Mouse (Mus musculus) liver, embryonic 15.5 days (tissue): ENCODE results near the gene 1700016K19Rik. TPM values are rescaled to one million over a fixed set of nuclear protein-coding genes. Genes with fewer than 3 reads are reported as not detected.

ENCODE experiments used
- ATAC-seq: fragments of 200-750 bp; cut with Nextera tagmentation; 2 replicates; pipeline ENCODE4 v1.8.0; 2017; ENCODE audit warnings: moderate number of reproducible peaks, mild to moderate bottlenecking, moderate library complexity; ENCODE audit not compliant: insufficient read depth
- H3K27ac ChIP-seq: fragments of 300-500 bp; sonication (generic); replicated peaks from 2 replicates; pipeline ENCODE4 v1.5.1; 2015; ENCODE audit warnings: mild to moderate bottlenecking, inconsistent platforms
- H3K27me3 ChIP-seq: fragments of 300-500 bp; sonication (generic); 2 replicates; pipeline ENCODE4 v1.6.1; 2015; ENCODE audit warnings: mild to moderate bottlenecking, inconsistent platforms
- H3K36me3 ChIP-seq: fragments of 300-500 bp; sonication (generic); replicated peaks from 2 replicates; pipeline ENCODE4 v1.6.1; 2015; ENCODE audit warnings: moderate library complexity, mild to moderate bottlenecking, inconsistent platforms
- H3K4me1 ChIP-seq: fragments of 300-500 bp; sonication (generic); replicated peaks from 2 replicates; pipeline ENCODE4 v1.6.1; 2015; ENCODE audit warnings: inconsistent platforms
- H3K4me2 ChIP-seq: fragments of 300-500 bp; sonication (generic); 2 replicates; pipeline ENCODE4 v1.6.1; 2015; ENCODE audit warnings: moderate library complexity, mild to moderate bottlenecking, inconsistent platforms
- H3K4me3 ChIP-seq: fragments of 300-500 bp; sonication (generic); replicated peaks from 2 replicates; pipeline ENCODE4 v1.5.1; 2015; ENCODE audit warnings: mild to moderate bottlenecking, inconsistent platforms
- H3K9ac ChIP-seq: fragments of 300-500 bp; sonication (generic); 2 replicates; pipeline ENCODE4 v1.6.1; 2015; ENCODE audit warnings: moderate library complexity, mild to moderate bottlenecking, inconsistent platforms
- H3K9me3 ChIP-seq: fragments of 300-500 bp; sonication (generic); replicated peaks from 2 replicates; pipeline ENCODE4 v1.6.1; 2016; ENCODE audit warnings: inconsistent platforms
- WGBS: fragments of 180-500 bp; shearing (Covaris S2); methylation state at CpG from one replicate; pipeline ENCODE4 v1.1.7; 2015; ENCODE audit warnings: mixed read lengths; ENCODE audit not compliant: insufficient replicate concordance; 5-methylcytosine and 5-hydroxymethylcytosine counted together
- polyA plus RNA-seq: library from polyadenylated mRNA; unstranded; fragments of >200 nt; fragmentation: Nextera tagmentation; extraction: Ambion mirVana; gene quantifications from 2 replicates; pipeline ENCODE4 v1.2.1, GENCODE M21; 2015

1700016K19Rik gene
- polyA plus RNA-seq, 1 experiment from 2014 or later: not detected

DNA sequence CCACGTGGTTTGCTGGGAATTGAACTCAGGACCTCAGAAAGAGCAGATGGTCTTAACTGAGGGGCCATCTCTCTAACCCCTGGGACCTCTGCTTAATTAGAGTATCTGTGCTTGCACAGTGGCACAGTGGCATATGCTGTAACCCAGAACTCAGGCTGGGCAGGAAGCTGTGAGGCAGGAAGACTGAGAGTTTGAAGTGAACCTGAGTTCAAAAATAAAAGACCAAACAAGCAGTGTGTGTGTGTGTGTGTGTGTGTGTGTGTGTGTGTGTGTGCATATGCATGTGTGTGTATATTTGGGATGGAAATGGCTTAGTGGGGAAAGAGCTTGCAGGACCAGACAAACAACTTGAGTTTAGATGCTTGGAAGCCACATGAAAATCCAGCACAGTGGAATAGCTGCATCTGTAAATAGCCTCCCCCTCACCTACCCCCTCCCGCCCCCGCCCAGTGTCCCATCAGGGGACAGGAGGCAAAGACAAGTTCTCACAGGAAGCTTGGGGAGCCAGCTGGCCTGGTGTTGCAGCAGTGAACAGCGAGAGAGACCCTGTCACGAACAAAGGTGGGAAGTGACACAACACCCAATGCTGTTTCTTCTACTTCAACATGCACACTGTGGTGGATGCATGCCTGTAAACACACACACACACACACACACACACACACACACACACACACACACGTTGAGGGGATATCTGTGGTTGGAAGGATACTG, 38.0 kb downstream of the 1700016K19Rik start:
- ATAC-seq: no peak
- no peaks in the 10 kb centered on the region for H3K27me3 ChIP-seq
- H3K9ac ChIP-seq: no peak overlapping the region
- no peak overlapping the region for H3K4me2 ChIP-seq
- peaks cover 2% of the 10 kb centered on the region; the same call in 1 of the 2 replicates for H3K4me1 ChIP-seq
- H3K36me3 ChIP-seq: no peaks in the 10 kb centered on the region
- H3K9me3 ChIP-seq: no peaks in the 10 kb centered on the region
- WGBS: 26% methylated on average over 6 of the region's 6 CpGs
- no peak overlapping the region for H3K4me3 ChIP-seq
- no peak overlapping the region for H3K27ac ChIP-seq

- Histone ChIP-seq H3K4me2 (no peak overlapping the region), H3K4me3 (no peak overlapping the region), H3K4me1 (no peaks in the 10 kb centered on the region), H3K36me3 (no peaks in the 10 kb centered on the region), H3K27me3 (no peaks in the 10 kb centered on the region), H3K9ac (no peak overlapping the region), H3K9me3 (no peaks in the 10 kb centered on the region), H3K27ac (no peak overlapping the region)
- 57% methylated on average over 3 of the region's 3 CpGs for WGBS
- no peak for ATAC-seq
Observed at GRCm38 (mm10) chr11:76039271-76040053, 39.8 kb downstream of the 1700016K19Rik start.

DNA sequence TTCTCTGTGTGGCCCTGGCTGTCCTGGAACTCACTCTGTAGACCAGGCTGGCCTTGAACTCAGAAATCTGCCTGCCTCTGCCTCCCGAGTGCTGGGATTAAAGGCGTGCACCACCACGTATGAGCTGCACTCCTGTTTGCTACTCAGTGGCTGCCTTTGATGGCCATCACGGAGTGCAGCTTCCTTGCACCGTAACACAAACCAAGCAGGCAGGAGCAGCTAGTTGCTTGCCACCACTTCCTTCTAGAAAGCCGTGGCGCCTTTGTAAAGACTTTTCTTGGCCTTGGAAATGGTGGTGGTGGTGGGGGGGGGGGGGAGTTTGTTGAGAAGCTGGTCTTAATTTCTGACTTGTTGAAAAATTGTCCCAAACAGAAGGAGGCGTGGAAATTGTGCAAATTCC, 40.4 kb downstream of the 1700016K19Rik start:
- H3K9ac ChIP-seq: no peak overlapping the region
- H3K36me3 ChIP-seq: no peaks in the 10 kb centered on the region
- no peak overlapping the region for H3K27ac ChIP-seq
- H3K27me3 ChIP-seq: no peaks in the 10 kb centered on the region
- no peaks in the 10 kb centered on the region for H3K4me1 ChIP-seq
- H3K9me3 ChIP-seq: no peaks in the 10 kb centered on the region
- 31% methylated on average over 8 of the region's 8 CpGs for WGBS
- H3K4me2 ChIP-seq: no peak overlapping the region
- ATAC-seq: no peak
- no peak overlapping the region for H3K4me3 ChIP-seq

DNA sequence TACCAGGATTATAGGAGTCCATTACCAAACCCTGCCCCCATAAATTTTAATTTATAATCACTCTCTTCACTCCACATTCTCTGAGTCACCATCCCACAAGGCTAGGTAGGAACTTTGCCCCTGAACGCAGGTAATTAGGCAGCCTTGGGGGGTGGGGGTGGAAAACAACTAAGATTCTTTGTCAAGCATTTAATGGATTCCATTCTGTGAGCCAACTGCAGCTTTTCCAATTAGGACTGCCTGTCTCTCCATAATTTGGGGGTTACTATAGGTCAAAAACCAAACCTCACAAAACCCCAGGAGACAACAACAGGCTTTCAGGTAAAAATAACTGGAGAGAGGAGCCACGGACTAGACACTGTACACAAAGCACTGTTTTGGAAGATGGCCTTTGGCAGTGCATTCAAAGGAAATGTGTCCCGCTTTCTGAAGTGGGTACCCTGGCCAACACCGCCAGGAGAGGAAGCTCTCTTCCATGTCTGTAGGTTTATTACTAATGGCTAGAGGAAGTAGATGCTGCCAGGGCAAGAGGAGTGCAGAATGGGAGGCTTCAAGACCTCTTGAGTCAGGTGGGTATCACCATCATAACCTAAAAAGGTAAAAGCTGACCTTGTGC, 41.2 kb downstream of the 1700016K19Rik start:
- 55% methylated on average over 4 of the region's 4 CpGs for WGBS
- H3K9ac ChIP-seq: no peak overlapping the region
- H3K4me1 ChIP-seq: no peaks in the 10 kb centered on the region
- 0 out of 2 replicates have a peak, but pooled peaks cover 2% of the 10 kb centered on the region for H3K36me3 ChIP-seq
- no peak overlapping the region for H3K27ac ChIP-seq
- H3K27me3 ChIP-seq: no peaks in the 10 kb centered on the region
- no peaks in the 10 kb centered on the region for H3K9me3 ChIP-seq
- H3K4me3 ChIP-seq: no peak overlapping the region
- ATAC-seq: no peak
- no peak overlapping the region for H3K4me2 ChIP-seq

DNA sequence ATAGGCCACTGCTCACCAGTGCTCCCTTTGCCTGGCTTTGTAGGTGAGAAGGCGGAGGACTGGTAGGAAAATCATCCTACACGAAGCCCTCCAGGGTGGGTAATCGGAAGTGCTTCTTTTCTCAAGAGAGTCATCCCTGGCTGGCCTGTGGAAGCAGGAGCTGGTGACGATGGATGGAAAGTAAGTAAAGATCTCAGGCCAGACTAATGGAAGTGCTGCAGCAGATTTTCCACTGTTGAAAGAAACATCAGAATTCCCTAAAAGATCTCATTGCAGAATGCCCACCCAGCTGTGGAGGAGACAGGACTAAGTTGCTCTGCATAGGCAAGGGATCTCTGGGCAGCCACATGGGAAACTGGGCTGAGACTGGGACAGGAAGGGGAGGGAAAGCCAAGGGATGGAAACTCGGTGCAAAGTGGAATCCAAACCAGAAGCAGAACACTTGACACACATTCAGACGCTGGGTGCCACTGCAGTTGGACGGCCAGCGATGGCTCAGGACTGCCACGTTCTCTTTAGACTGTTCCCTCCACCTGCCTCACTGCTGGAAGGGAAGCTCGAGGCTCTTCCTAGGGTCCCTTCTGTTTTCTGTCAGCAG, 42.4 kb downstream of the 1700016K19Rik start:
- 52% methylated on average over 10 of the region's 10 CpGs for WGBS
- H3K27me3 ChIP-seq: no peaks in the 10 kb centered on the region
- no peak overlapping the region for H3K27ac ChIP-seq
- H3K4me1 ChIP-seq: no peaks in the 10 kb centered on the region
- H3K9ac ChIP-seq: no peak overlapping the region
- H3K4me3 ChIP-seq: no peak overlapping the region
- ATAC-seq: no peak
- no peak overlapping the region for H3K4me2 ChIP-seq
- H3K9me3 ChIP-seq: no peaks in the 10 kb centered on the region
- 0 out of 2 replicates have a peak, but pooled peaks cover 6% of the 10 kb centered on the region for H3K36me3 ChIP-seq

- Histone ChIP-seq H3K36me3 (0 out of 2 replicates have a peak, but pooled peaks cover 8% of the 10 kb centered on the region), H3K9me3 (no peaks in the 10 kb centered on the region), H3K27ac (no peak overlapping the region), H3K27me3 (no peaks in the 10 kb centered on the region), H3K4me2 (no peak overlapping the region), H3K4me3 (no peak overlapping the region), H3K4me1 (no peaks in the 10 kb centered on the region), H3K9ac (no peak overlapping the region)
- WGBS: 58% methylated on average over 5 of the region's 5 CpGs
- ATAC-seq: no peak
Observed at GRCm38 (mm10) chr11:76042882-76043281, 43.2 kb downstream of the 1700016K19Rik start.

DNA sequence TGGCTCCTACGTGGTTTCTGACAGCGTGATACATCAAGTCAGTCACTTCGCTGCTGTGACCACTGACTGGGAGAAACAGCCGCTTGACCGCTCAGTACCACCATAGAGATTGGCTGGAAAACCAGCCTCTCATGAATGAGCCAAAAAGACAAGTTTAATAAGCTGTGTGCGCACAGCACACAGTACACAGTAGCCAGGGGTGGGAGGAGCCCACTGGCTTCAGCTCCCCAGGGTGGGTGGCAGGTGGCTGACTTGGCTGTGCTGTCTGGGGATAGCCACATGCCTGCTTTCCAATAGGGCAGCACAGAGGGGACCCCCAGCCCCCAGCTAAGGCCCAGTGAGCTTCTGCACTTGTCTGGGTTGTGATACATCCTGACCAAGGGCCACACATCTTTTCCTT, 44.8 kb downstream of the 1700016K19Rik start:
- Histone ChIP-seq H3K4me1 (no peaks in the 10 kb centered on the region), H3K27ac (no peak overlapping the region), H3K36me3 (0 out of 2 replicates have a peak, but pooled peaks cover 8% of the 10 kb centered on the region), H3K9ac (no peak overlapping the region), H3K4me2 (no peak overlapping the region), H3K27me3 (no peaks in the 10 kb centered on the region), H3K9me3 (no peaks in the 10 kb centered on the region), H3K4me3 (no peak overlapping the region)
- no peak for ATAC-seq
- WGBS: 73% methylated on average over 6 of the region's 6 CpGs

GRCm38 (mm10) chr11:76045367-76045766, 45.7 kb downstream of the 1700016K19Rik start:
- WGBS: 65% methylated on average over 6 of the region's 6 CpGs
- Histone ChIP-seq H3K9ac (no peak overlapping the region), H3K27ac (no peak overlapping the region), H3K4me2 (no peak overlapping the region), H3K4me3 (no peak overlapping the region), H3K9me3 (no peaks in the 10 kb centered on the region), H3K27me3 (no peaks in the 10 kb centered on the region), H3K4me1 (no peaks in the 10 kb centered on the region), H3K36me3 (0 out of 2 replicates have a peak, but pooled peaks cover 8% of the 10 kb centered on the region)
- ATAC-seq: no peak

DNA sequence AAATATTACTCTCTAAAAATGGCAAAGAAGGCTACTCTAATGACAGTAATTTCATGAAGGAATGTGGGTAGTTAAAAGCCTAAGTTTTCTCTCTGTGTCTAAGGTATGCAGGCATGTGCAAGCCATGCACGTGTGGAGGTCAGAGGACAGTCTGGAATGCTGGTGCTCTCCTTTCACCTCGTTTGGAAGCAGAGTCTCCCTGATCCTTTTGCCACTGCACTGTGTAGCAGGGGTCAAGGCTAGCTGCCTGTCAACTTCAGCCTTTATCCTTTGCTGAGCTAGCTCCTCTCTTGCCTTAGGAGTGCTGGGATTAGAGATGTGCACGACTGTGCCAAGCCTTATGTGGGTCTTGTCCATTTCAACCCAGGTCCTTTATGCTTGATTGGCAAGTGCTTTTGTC, 50.8 kb downstream of the 1700016K19Rik start:
- Histone ChIP-seq H3K27me3 (no peaks in the 10 kb centered on the region), H3K4me2 (no peak overlapping the region), H3K4me3 (no peak overlapping the region), H3K27ac (no peak overlapping the region), H3K36me3 (0 out of 2 replicates have a peak, but pooled peaks cover 8% of the 10 kb centered on the region), H3K9me3 (no peaks in the 10 kb centered on the region), H3K4me1 (no peaks in the 10 kb centered on the region), H3K9ac (no peak overlapping the region)
- no peak for ATAC-seq
- 43% methylated on average over 3 of the region's 3 CpGs for WGBS

DNA sequence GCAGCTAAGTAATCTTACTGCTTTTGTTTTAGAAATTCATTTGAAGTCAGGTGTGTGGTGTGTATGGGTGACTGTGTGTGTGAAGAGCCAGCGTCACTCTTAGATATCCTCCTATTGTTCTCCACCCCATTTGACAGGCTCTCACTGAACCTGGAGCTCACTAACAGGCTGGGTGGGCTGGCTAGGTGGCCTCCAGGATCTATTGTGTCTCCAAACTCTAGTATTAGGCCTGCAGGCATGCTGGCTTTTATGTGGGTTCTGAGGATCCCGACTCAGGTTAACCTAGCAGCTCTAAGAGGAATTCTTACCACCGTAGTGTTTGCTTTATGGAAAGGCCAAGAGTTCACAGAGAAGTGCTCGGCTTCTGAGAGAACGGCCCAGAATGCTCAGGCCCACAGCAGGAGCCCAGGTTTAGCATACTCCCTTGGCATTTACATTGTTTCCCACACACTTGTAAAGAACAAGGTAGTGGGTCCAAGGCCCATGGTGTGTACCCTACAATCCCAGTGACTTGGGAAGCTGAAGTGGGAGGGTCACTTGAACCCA, 51.3 kb downstream of the 1700016K19Rik start:
- 59% methylated on average over 5 of the region's 5 CpGs for WGBS
- Histone ChIP-seq H3K9ac (no peak overlapping the region), H3K27ac (no peak overlapping the region), H3K4me3 (no peak overlapping the region), H3K9me3 (no peaks in the 10 kb centered on the region), H3K4me1 (no peaks in the 10 kb centered on the region), H3K27me3 (no peaks in the 10 kb centered on the region), H3K36me3 (0 out of 2 replicates have a peak, but pooled peaks cover 6% of the 10 kb centered on the region), H3K4me2 (no peak overlapping the region)
- ATAC-seq: no peak
